Mouse (Mus musculus) liver, embryonic 15.5 days (tissue): ENCODE data around the gene Nol11. TPM values are rescaled to one million over a fixed set of nuclear protein-coding genes. Genes with fewer than 3 reads are reported as not detected.

Experiments used
- ATAC-seq: fragments of 200-750 bp; cut with Nextera tagmentation; 2 replicates; pipeline ENCODE4 v1.8.0; 2017; ENCODE audit warnings: moderate number of reproducible peaks, mild to moderate bottlenecking, moderate library complexity; ENCODE audit not compliant: insufficient read depth
- H3K27ac ChIP-seq: fragments of 300-500 bp; sonication (generic); replicated peaks from 2 replicates; pipeline ENCODE4 v1.5.1; 2015; ENCODE audit warnings: mild to moderate bottlenecking, inconsistent platforms
- H3K27me3 ChIP-seq: fragments of 300-500 bp; sonication (generic); 2 replicates; pipeline ENCODE4 v1.6.1; 2015; ENCODE audit warnings: mild to moderate bottlenecking, inconsistent platforms
- H3K36me3 ChIP-seq: fragments of 300-500 bp; sonication (generic); replicated peaks from 2 replicates; pipeline ENCODE4 v1.6.1; 2015; ENCODE audit warnings: moderate library complexity, mild to moderate bottlenecking, inconsistent platforms
- H3K4me1 ChIP-seq: fragments of 300-500 bp; sonication (generic); replicated peaks from 2 replicates; pipeline ENCODE4 v1.6.1; 2015; ENCODE audit warnings: inconsistent platforms
- H3K4me2 ChIP-seq: fragments of 300-500 bp; sonication (generic); 2 replicates; pipeline ENCODE4 v1.6.1; 2015; ENCODE audit warnings: moderate library complexity, mild to moderate bottlenecking, inconsistent platforms
- H3K4me3 ChIP-seq: fragments of 300-500 bp; sonication (generic); replicated peaks from 2 replicates; pipeline ENCODE4 v1.5.1; 2015; ENCODE audit warnings: mild to moderate bottlenecking, inconsistent platforms
- H3K9ac ChIP-seq: fragments of 300-500 bp; sonication (generic); 2 replicates; pipeline ENCODE4 v1.6.1; 2015; ENCODE audit warnings: moderate library complexity, mild to moderate bottlenecking, inconsistent platforms
- H3K9me3 ChIP-seq: fragments of 300-500 bp; sonication (generic); replicated peaks from 2 replicates; pipeline ENCODE4 v1.6.1; 2016; ENCODE audit warnings: inconsistent platforms
- whole genome bisulfite sequencing: fragments of 180-500 bp; shearing (Covaris S2); methylation state at CpG from one replicate; pipeline ENCODE4 v1.1.7; 2015; ENCODE audit warnings: mixed read lengths; ENCODE audit not compliant: insufficient replicate concordance; 5-methylcytosine and 5-hydroxymethylcytosine counted together
- polyA plus RNA-seq: library from polyadenylated mRNA; unstranded; fragments of >200 nt; fragmentation: Nextera tagmentation; extraction: Ambion mirVana; gene quantifications from 2 replicates; pipeline ENCODE4 v1.2.1, GENCODE M21; 2015

Nol11 gene
- 19.4 and 24.7 TPM in 2 replicates for polyA plus RNA-seq

- under 1% methylated on average over 62 of the region's 62 CpGs for WGBS
- Histone ChIP-seq H3K4me3 (peak within 1 kb of the TSS; percentile 80), H3K9me3 (no peaks in the 10 kb centered on the region), H3K27me3 (no peaks in the 10 kb centered on the region), H3K36me3 (peaks cover 23% of the 10 kb centered on the region), H3K4me2 (peak within 1 kb of the TSS; percentile 90), H3K27ac (peak within 1 kb of the TSS; percentile 53; the same call in 1 of the 2 replicates), H3K4me1 (peaks cover 24% of the 10 kb centered on the region), H3K9ac (peak within 1 kb of the TSS; percentile 69)
- peak; percentile 91 for ATAC-seq
Observed at GRCm38 (mm10) chr11:107188565-107189552, at the start of gene Nol11. Nol11 (minus strand) TSS chr11:107189381.

GRCm38 (mm10) chr11:107238506-107238905 is 49.3 kb upstream of the Nol11 start:
- H3K9ac ChIP-seq: no peak overlapping the region
- H3K27ac ChIP-seq: no peak overlapping the region
- WGBS: 80% methylated on average over 6 of the region's 6 CpGs
- H3K4me2 ChIP-seq: no peak overlapping the region
- no peaks in the 10 kb centered on the region for H3K9me3 ChIP-seq
- H3K4me1 ChIP-seq: no peaks in the 10 kb centered on the region; the same call in 1 of the 2 replicates
- no peak overlapping the region for H3K4me3 ChIP-seq
- no peaks in the 10 kb centered on the region for H3K27me3 ChIP-seq
- no peak for ATAC-seq
- H3K36me3 ChIP-seq: peaks cover 3% of the 10 kb centered on the region

GRCm38 (mm10) chr11:107237532-107237931 is 48.4 kb upstream of the Nol11 start:
- H3K27me3 ChIP-seq: no peaks in the 10 kb centered on the region
- H3K9me3 ChIP-seq: no peaks in the 10 kb centered on the region
- H3K4me1 ChIP-seq: no peaks in the 10 kb centered on the region; the same call in 1 of the 2 replicates
- H3K9ac ChIP-seq: no peak overlapping the region
- no peak for ATAC-seq
- H3K4me2 ChIP-seq: no peak overlapping the region
- no peak overlapping the region for H3K27ac ChIP-seq
- 77% methylated on average over 4 of the region's 4 CpGs for WGBS
- peaks cover 12% of the 10 kb centered on the region for H3K36me3 ChIP-seq
- H3K4me3 ChIP-seq: no peak overlapping the region

- H3K9ac ChIP-seq: no peak overlapping the region
- no peaks in the 10 kb centered on the region for H3K9me3 ChIP-seq
- peaks cover 27% of the 10 kb centered on the region for H3K36me3 ChIP-seq
- no peaks in the 10 kb centered on the region for H3K27me3 ChIP-seq
- no peak for ATAC-seq
- no peaks in the 10 kb centered on the region; the same call in 1 of the 2 replicates for H3K4me1 ChIP-seq
- 85% methylated on average over 5 of the region's 5 CpGs for WGBS
- no peak overlapping the region for H3K27ac ChIP-seq
- H3K4me3 ChIP-seq: no peak overlapping the region
- no peak overlapping the region for H3K4me2 ChIP-seq
Observed at GRCm38 (mm10) chr11:107233252-107233890, 44.2 kb upstream of the Nol11 start.

GRCm38 (mm10) chr11:107230128-107230527 is 40.9 kb upstream of the Nol11 start:
- Histone ChIP-seq H3K27ac (no peak overlapping the region), H3K36me3 (peaks cover 34% of the 10 kb centered on the region), H3K4me3 (no peak overlapping the region), H3K4me1 (no peaks in the 10 kb centered on the region), H3K9me3 (no peaks in the 10 kb centered on the region), H3K27me3 (no peaks in the 10 kb centered on the region), H3K4me2 (no peak overlapping the region), H3K9ac (no peak overlapping the region)
- ATAC-seq: no peak
- 83% methylated on average over 10 of the region's 10 CpGs for WGBS

GRCm38 (mm10) chr11:107226431-107226830 is 37.2 kb upstream of the Nol11 start:
- Histone ChIP-seq H3K27ac (no peak overlapping the region), H3K27me3 (no peaks in the 10 kb centered on the region), H3K9me3 (no peaks in the 10 kb centered on the region), H3K36me3 (peaks cover 16% of the 10 kb centered on the region), H3K4me3 (no peak overlapping the region), H3K4me1 (0 out of 2 replicates have a peak, but pooled peaks cover 4% of the 10 kb centered on the region), H3K4me2 (no peak overlapping the region), H3K9ac (no peak overlapping the region)
- 54% methylated on average over 1 of the region's 1 CpGs for WGBS
- ATAC-seq: no peak

GRCm38 (mm10) chr11:107226013-107226412 is 36.8 kb upstream of the Nol11 start:
- no peaks in the 10 kb centered on the region for H3K9me3 ChIP-seq
- H3K4me1 ChIP-seq: 0 out of 2 replicates have a peak, but pooled peaks cover 4% of the 10 kb centered on the region
- no peaks in the 10 kb centered on the region for H3K27me3 ChIP-seq
- WGBS: 72% methylated on average over 10 of the region's 10 CpGs
- no peak overlapping the region for H3K9ac ChIP-seq
- H3K4me3 ChIP-seq: no peak overlapping the region
- no peak for ATAC-seq
- H3K27ac ChIP-seq: no peak overlapping the region
- H3K4me2 ChIP-seq: no peak overlapping the region
- peaks cover 12% of the 10 kb centered on the region for H3K36me3 ChIP-seq

GRCm38 (mm10) chr11:107225301-107225700 is 36.1 kb upstream of the Nol11 start:
- H3K27ac ChIP-seq: no peak overlapping the region
- 66% methylated on average over 5 of the region's 5 CpGs for WGBS
- no peak overlapping the region for H3K4me3 ChIP-seq
- no peak overlapping the region for H3K9ac ChIP-seq
- H3K4me2 ChIP-seq: no peak overlapping the region
- H3K9me3 ChIP-seq: no peaks in the 10 kb centered on the region
- peaks cover 12% of the 10 kb centered on the region for H3K36me3 ChIP-seq
- no peak for ATAC-seq
- no peaks in the 10 kb centered on the region for H3K27me3 ChIP-seq
- 0 out of 2 replicates have a peak, but pooled peaks cover 4% of the 10 kb centered on the region for H3K4me1 ChIP-seq

GRCm38 (mm10) chr11:107223667-107224214 is 34.6 kb upstream of the Nol11 start:
- no peak for ATAC-seq
- H3K4me1 ChIP-seq: 0 out of 2 replicates have a peak, but pooled peaks cover 4% of the 10 kb centered on the region
- no peaks in the 10 kb centered on the region for H3K9me3 ChIP-seq
- H3K27me3 ChIP-seq: no peaks in the 10 kb centered on the region
- no peak overlapping the region for H3K4me3 ChIP-seq
- no peak overlapping the region for H3K27ac ChIP-seq
- WGBS: 72% methylated on average over 8 of the region's 8 CpGs
- H3K36me3 ChIP-seq: peaks cover 12% of the 10 kb centered on the region
- no peak overlapping the region for H3K9ac ChIP-seq
- H3K4me2 ChIP-seq: no peak overlapping the region

- Histone ChIP-seq H3K4me1 (0 out of 2 replicates have a peak, but pooled peaks cover 4% of the 10 kb centered on the region), H3K36me3 (peaks cover 8% of the 10 kb centered on the region), H3K9me3 (no peaks in the 10 kb centered on the region), H3K27ac (no peak overlapping the region), H3K4me2 (no peak overlapping the region), H3K4me3 (no peak overlapping the region), H3K27me3 (no peaks in the 10 kb centered on the region), H3K9ac (no peak overlapping the region)
- ATAC-seq: no peak
- WGBS: 55% methylated on average over 1 of the region's 1 CpGs
Observed at GRCm38 (mm10) chr11:107223169-107223561, 34.0 kb upstream of the Nol11 start.
